Mouse (Mus musculus) spleen, adult 2 months (tissue): ENCODE measurements around the gene Yae1d1.

Experiments used
- CTCF ChIP-seq: fragments of 200-500 bp; IDR thresholded peaks from 2 replicates; pipeline ENCODE4 v1.5.1; 2011; ENCODE audit warnings: mild to moderate bottlenecking, inconsistent platforms; ENCODE audit not compliant: insufficient read depth, insufficient read length, insufficient replicate concordance; ENCODE audit errors: extremely low read depth
- POLR2A ChIP-seq: fragments of 200-500 bp; IDR thresholded peaks from 2 replicates; pipeline ENCODE4 v1.6.1; 2011; ENCODE audit warnings: low read depth, low read length, inconsistent platforms

DNA sequence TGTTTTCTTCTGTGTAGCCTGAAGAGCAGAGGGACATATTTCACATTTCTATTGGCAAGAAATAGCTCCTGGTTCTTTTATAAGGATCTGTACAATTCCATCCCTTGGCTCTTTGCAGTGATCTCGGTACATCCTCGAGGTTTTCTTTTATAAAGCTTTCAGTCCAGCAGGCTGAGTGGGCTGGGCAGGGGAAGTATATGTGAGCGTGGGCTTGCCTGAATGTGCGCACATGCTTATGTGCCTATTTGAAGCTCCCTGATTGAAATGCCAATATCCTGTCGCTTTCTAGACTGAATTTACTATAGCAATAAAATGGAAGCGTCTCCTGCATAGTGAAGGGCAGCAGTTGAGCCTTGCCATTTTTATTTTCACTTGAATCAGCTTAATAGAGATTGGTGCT is 20.1 kb upstream of the Yae1d1 start:
- TF ChIP-seq POLR2A (no peak), CTCF (no peak)
